Mouse (Mus musculus): ENCODE measurements around the gene Bace1. TPM values are rescaled to one million over a fixed set of nuclear protein-coding genes. Genes with fewer than 3 reads are reported as not detected.

Bace1 gene
- polyA plus RNA-seq, 1 experiment from 2014 or later = 30.7 TPM

Other genes with a start within 250 kb of the Bace1 start
- gene Cep164, start 9.9 kb upstream of the Bace1 start, polyA plus RNA-seq (2014; fragmentation: Nextera tagmentation; extraction: Ambion mirVana) = 17.5 and 21.5 TPM in 2 replicates
- gene Pcsk7, start 67.9 kb downstream of the Bace1 start, polyA plus RNA-seq (2014; fragmentation: Nextera tagmentation; extraction: Ambion mirVana) = 17.9 and 18.8 TPM in 2 replicates
- gene Rnf214, start 68.3 kb downstream of the Bace1 start, polyA plus RNA-seq (2014; fragmentation: Nextera tagmentation; extraction: Ambion mirVana) = 80.6 and 90.6 TPM in 2 replicates
- gene Tagln, start 97.5 kb downstream of the Bace1 start, polyA plus RNA-seq (2014; fragmentation: Nextera tagmentation; extraction: Ambion mirVana) = 22.0 and 26.5 TPM in 2 replicates
- gene Sidt2, start 116.7 kb downstream of the Bace1 start, polyA plus RNA-seq (2014; fragmentation: Nextera tagmentation; extraction: Ambion mirVana) = 21.2 and 28.5 TPM in 2 replicates
- 274 and 277 TPM in 2 replicates for gene Pafah1b2, start 174.1 kb downstream of the Bace1 start, polyA plus RNA-seq (2014; fragmentation: Nextera tagmentation; extraction: Ambion mirVana)
- gene Sik3, start 174.2 kb downstream of the Bace1 start, polyA plus RNA-seq (2014; fragmentation: Nextera tagmentation; extraction: Ambion mirVana) = 11.3 TPM in 2 replicates